Mouse (Mus musculus): ENCODE measurements at regions not wholly inside any gene's neighbourhood (a gene's known extent, or its start where the extent isn't known, plus 50 kb on each side); places are given as distances from the start of the nearest gene placed in this dataset.

GRCm38 (mm10) chr1:185519811-185520210, 65.2 kb downstream of the Slc30a10 start:
- WGBS: 35% methylated on average over 3 of the region's 3 CpGs
- H3K9ac ChIP-seq (ENCODE audit: low read depth, low read length): no peak overlapping the region
- no peaks in the 10 kb centered on the region for H3K4me1 ChIP-seq (ENCODE audit: control insufficient read depth, insufficient read depth, low read length)
- H3K36me3 ChIP-seq (ENCODE audit: control insufficient read depth, insufficient read depth, low read length): no peaks in the 10 kb centered on the region
- H3K27ac ChIP-seq (ENCODE audit: low read depth, low read length): no peak overlapping the region
- H3K9me3 ChIP-seq (ENCODE audit: control insufficient read depth, low read length): no peaks in the 10 kb centered on the region
- no peak overlapping the region for H3K4me2 ChIP-seq (replicated peaks; ENCODE audit: low read depth, low read length)
- H3K27me3 ChIP-seq (ENCODE audit: control insufficient read depth, insufficient read depth, low read length): no peaks in the 10 kb centered on the region
- no peak for ATAC-seq (ENCODE audit: low FRiP score, low TSS enrichment)
- no peak overlapping the region for H3K4me3 ChIP-seq (ENCODE audit: low read length)

- Histone ChIP-seq H3K36me3 (ENCODE audit: control insufficient read depth, insufficient read depth, low read length) (no peaks in the 10 kb centered on the region), H3K27me3 (ENCODE audit: control insufficient read depth, insufficient read depth, low read length) (no peaks in the 10 kb centered on the region), H3K9me3 (ENCODE audit: control insufficient read depth, low read length) (no peaks in the 10 kb centered on the region), H3K27ac (ENCODE audit: low read depth, low read length) (no peak overlapping the region), H3K9ac (ENCODE audit: low read depth, low read length) (no peak overlapping the region), H3K4me2 (replicated peaks; ENCODE audit: low read depth, low read length) (no peak overlapping the region), H3K4me3 (ENCODE audit: low read length) (no peak overlapping the region), H3K4me1 (ENCODE audit: control insufficient read depth, insufficient read depth, low read length) (no peaks in the 10 kb centered on the region)
- WGBS: 56% methylated on average over 10 of the region's 10 CpGs
- ATAC-seq (ENCODE audit: low FRiP score, low TSS enrichment): no peak
These were observed 69.4 kb downstream of the Slc30a10 start for GRCm38 (mm10) chr1:185524020-185524419.

- Histone ChIP-seq H3K36me3 (ENCODE audit: control insufficient read depth, insufficient read depth, low read length) (no peaks in the 10 kb centered on the region), H3K4me1 (ENCODE audit: control insufficient read depth, insufficient read depth, low read length) (no peaks in the 10 kb centered on the region), H3K27me3 (ENCODE audit: control insufficient read depth, insufficient read depth, low read length) (no peaks in the 10 kb centered on the region), H3K9me3 (ENCODE audit: control insufficient read depth, low read length) (no peaks in the 10 kb centered on the region), H3K27ac (ENCODE audit: low read depth, low read length) (no peak overlapping the region), H3K4me2 (replicated peaks; ENCODE audit: low read depth, low read length) (no peak overlapping the region), H3K4me3 (ENCODE audit: low read length) (no peak overlapping the region), H3K9ac (ENCODE audit: low read depth, low read length) (no peak overlapping the region)
- ATAC-seq (ENCODE audit: low FRiP score, low TSS enrichment): no peak
- 94% methylated on average over 5 of the region's 5 CpGs for WGBS
These were observed 78.8 kb downstream of the Slc30a10 start for GRCm38 (mm10) chr1:185533471-185533870.

- Histone ChIP-seq H3K27ac (ENCODE audit: low read depth, low read length) (no peak overlapping the region), H3K4me3 (ENCODE audit: low read length) (no peak overlapping the region), H3K36me3 (ENCODE audit: control insufficient read depth, insufficient read depth, low read length) (no peaks in the 10 kb centered on the region), H3K27me3 (ENCODE audit: control insufficient read depth, insufficient read depth, low read length) (no peaks in the 10 kb centered on the region), H3K9ac (ENCODE audit: low read depth, low read length) (no peak overlapping the region), H3K4me2 (replicated peaks; ENCODE audit: low read depth, low read length) (no peak overlapping the region), H3K9me3 (ENCODE audit: control insufficient read depth, low read length) (no peaks in the 10 kb centered on the region), H3K4me1 (ENCODE audit: control insufficient read depth, insufficient read depth, low read length) (no peaks in the 10 kb centered on the region)
- 63% methylated on average over 1 of the region's 1 CpGs for WGBS
- ATAC-seq (ENCODE audit: low FRiP score, low TSS enrichment): no peak
These were observed 79.5 kb downstream of the Slc30a10 start for GRCm38 (mm10) chr1:185534129-185534528.

DNA sequence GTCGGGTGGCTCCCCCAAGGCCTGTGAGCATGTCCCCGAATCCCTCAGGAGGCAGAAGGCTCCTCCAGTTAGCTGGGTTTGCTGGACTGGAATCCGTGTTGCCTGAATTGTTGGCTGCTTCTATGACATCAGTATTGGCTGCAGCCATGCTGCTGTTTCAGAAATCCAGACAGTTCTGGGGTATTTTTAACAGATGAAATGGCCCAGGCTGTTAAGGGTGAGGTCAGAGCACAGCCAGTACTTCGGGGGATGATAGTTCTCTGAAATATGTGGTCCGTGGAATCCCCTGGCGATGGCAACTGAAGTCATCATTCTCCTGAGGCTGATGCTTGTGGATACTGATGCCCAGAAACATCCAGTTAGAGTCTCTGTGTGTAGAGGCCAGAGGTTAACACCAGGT, 80.7 kb downstream of the Slc30a10 start:
- Histone ChIP-seq H3K9ac (ENCODE audit: low read depth, low read length) (no peak overlapping the region), H3K4me1 (ENCODE audit: control insufficient read depth, insufficient read depth, low read length) (no peaks in the 10 kb centered on the region), H3K27me3 (ENCODE audit: control insufficient read depth, insufficient read depth, low read length) (no peaks in the 10 kb centered on the region), H3K27ac (ENCODE audit: low read depth, low read length) (no peak overlapping the region), H3K4me3 (ENCODE audit: low read length) (no peak overlapping the region), H3K9me3 (ENCODE audit: control insufficient read depth, low read length) (no peaks in the 10 kb centered on the region), H3K36me3 (ENCODE audit: control insufficient read depth, insufficient read depth, low read length) (no peaks in the 10 kb centered on the region), H3K4me2 (replicated peaks; ENCODE audit: low read depth, low read length) (no peak overlapping the region)
- ATAC-seq (ENCODE audit: low FRiP score, low TSS enrichment): no peak
- 83% methylated on average over 6 of the region's 6 CpGs for WGBS

GRCm38 (mm10) chr1:185537236-185537635, 82.6 kb downstream of the Slc30a10 start:
- no peak overlapping the region for H3K4me2 ChIP-seq (replicated peaks; ENCODE audit: low read depth, low read length)
- no peak overlapping the region for H3K27ac ChIP-seq (ENCODE audit: low read depth, low read length)
- H3K27me3 ChIP-seq (ENCODE audit: control insufficient read depth, insufficient read depth, low read length): no peaks in the 10 kb centered on the region
- no peaks in the 10 kb centered on the region for H3K36me3 ChIP-seq (ENCODE audit: control insufficient read depth, insufficient read depth, low read length)
- 94% methylated on average over 4 of the region's 4 CpGs for WGBS
- no peak overlapping the region for H3K4me3 ChIP-seq (ENCODE audit: low read length)
- no peak for ATAC-seq (ENCODE audit: low FRiP score, low TSS enrichment)
- H3K4me1 ChIP-seq (ENCODE audit: control insufficient read depth, insufficient read depth, low read length): no peaks in the 10 kb centered on the region
- no peak overlapping the region for H3K9ac ChIP-seq (ENCODE audit: low read depth, low read length)
- no peaks in the 10 kb centered on the region for H3K9me3 ChIP-seq (ENCODE audit: control insufficient read depth, low read length)

GRCm38 (mm10) chr1:185539458-185539857, 84.8 kb downstream of the Slc30a10 start:
- WGBS: 59% methylated on average over 1 of the region's 1 CpGs
- ATAC-seq (ENCODE audit: low FRiP score, low TSS enrichment): no peak

DNA sequence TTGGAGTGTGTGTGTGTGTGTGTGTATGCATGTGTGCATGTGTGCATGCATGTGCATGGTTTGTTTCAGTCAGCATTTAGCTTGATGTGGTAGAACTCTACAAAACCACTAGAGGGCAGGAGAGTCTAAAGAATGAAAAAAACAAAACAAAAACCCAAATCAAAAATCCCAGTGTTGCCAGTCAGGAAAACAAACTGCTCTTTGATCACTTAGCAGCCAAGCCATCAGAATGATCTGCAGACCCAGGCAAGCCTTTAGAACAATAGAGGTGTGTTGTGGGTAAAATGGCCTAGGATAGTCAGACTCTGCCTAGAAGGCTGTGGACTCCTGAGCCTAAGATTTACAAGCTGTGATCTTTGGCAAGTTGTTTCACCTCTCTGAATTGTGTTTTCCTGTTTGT, 91.7 kb downstream of the Slc30a10 start:
- H3K4me2 ChIP-seq (replicated peaks; ENCODE audit: low read depth, low read length): no peak overlapping the region
- no peak for ATAC-seq (ENCODE audit: low FRiP score, low TSS enrichment)
- no peak overlapping the region for H3K9ac ChIP-seq (ENCODE audit: low read depth, low read length)
- H3K27ac ChIP-seq (ENCODE audit: low read depth, low read length): no peak overlapping the region
- peaks cover 6% of the 10 kb centered on the region; the same call in 1 of the 2 replicates for H3K9me3 ChIP-seq (ENCODE audit: control insufficient read depth, low read length)
- no peaks in the 10 kb centered on the region for H3K27me3 ChIP-seq (ENCODE audit: control insufficient read depth, insufficient read depth, low read length)
- H3K4me1 ChIP-seq (ENCODE audit: control insufficient read depth, insufficient read depth, low read length): no peaks in the 10 kb centered on the region
- no peaks in the 10 kb centered on the region for H3K36me3 ChIP-seq (ENCODE audit: control insufficient read depth, insufficient read depth, low read length)
- H3K4me3 ChIP-seq (ENCODE audit: low read length): no peak overlapping the region

More at GRCm38 (mm10) chr1:185539458-185539857, 84.8 kb downstream of the Slc30a10 start:
- Histone ChIP-seq H3K4me2 (replicated peaks; ENCODE audit: low read depth, low read length) (no peak overlapping the region), H3K4me3 (ENCODE audit: low read length) (no peak overlapping the region), H3K9me3 (ENCODE audit: control insufficient read depth, low read length) (peaks cover 6% of the 10 kb centered on the region; the same call in 1 of the 2 replicates), H3K4me1 (ENCODE audit: control insufficient read depth, insufficient read depth, low read length) (no peaks in the 10 kb centered on the region), H3K36me3 (ENCODE audit: control insufficient read depth, insufficient read depth, low read length) (no peaks in the 10 kb centered on the region), H3K9ac (ENCODE audit: low read depth, low read length) (no peak overlapping the region), H3K27me3 (ENCODE audit: control insufficient read depth, insufficient read depth, low read length) (no peaks in the 10 kb centered on the region), H3K27ac (ENCODE audit: low read depth, low read length) (no peak overlapping the region)

DNA sequence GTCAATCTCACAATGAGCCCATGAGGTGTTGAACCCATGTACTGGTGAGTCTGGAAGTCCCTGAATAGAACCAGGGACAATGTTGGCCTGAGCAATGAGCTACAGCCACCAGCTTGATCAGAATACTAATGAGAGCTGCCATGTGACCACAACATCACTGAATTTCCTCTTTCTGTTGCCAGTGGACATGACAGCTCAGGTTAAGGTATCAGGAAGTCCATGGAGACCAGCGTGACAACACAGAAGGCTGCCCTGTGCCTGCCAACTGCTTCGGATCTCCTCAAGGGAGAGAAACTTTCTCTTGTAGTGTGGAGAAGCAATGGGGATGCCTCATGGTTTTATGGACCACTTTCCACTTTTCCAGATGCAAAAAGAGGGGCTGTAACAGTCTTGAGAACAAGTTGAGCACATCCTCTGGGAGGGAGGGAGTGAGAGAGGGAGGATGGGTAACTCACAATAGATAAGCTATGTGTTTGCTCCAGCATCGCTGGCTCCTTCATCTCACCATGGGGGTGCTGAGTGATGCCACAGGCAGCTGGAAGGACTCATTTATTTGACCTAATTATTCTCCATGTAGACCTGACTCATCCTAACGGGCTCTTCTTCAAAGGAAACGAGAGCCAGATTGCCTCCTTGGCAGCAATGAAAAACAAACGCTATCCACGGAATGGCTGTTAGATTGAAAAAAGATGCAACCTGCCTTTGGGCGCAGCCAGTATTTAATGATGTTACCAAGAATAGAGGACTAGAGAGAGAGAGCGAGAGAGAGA, 118.3 kb downstream of the Slc30a10 start:
- Histone ChIP-seq H3K9ac (ENCODE audit: low read depth, low read length) (no peak overlapping the region), H3K36me3 (ENCODE audit: control insufficient read depth, insufficient read depth, low read length) (no peaks in the 10 kb centered on the region), H3K27ac (ENCODE audit: low read depth, low read length) (no peak overlapping the region), H3K9me3 (ENCODE audit: control insufficient read depth, low read length) (no peaks in the 10 kb centered on the region), H3K4me3 (ENCODE audit: low read length) (no peak overlapping the region), H3K4me2 (replicated peaks; ENCODE audit: low read depth, low read length) (no peak overlapping the region), H3K4me1 (ENCODE audit: control insufficient read depth, insufficient read depth, low read length) (no peaks in the 10 kb centered on the region), H3K27me3 (ENCODE audit: control insufficient read depth, insufficient read depth, low read length) (no peaks in the 10 kb centered on the region)
- WGBS: 61% methylated on average over 9 of the region's 9 CpGs
- no peak for ATAC-seq (ENCODE audit: low FRiP score, low TSS enrichment)

Data from kidney, embryonic 14.5 days (tissue).